Mouse (Mus musculus) embryo, embryonic 11.5 days (tissue): ENCODE results near the gene Erc1.
A peak's percentile ranks its signal among the peaks of the same experiment; 100 is the strongest.
"Not testable (repeated sequence)": the region's sequence is repeated elsewhere in the genome, so short reads cannot be mapped to it uniquely, and the experiment has no call there.

Experiments used
- DNase-seq: peaks from one replicate; pipeline ENCODE4 v3.0.0-alpha.2; 2012; ENCODE audit warnings: low read depth, low spot score

Erc1 gene

GRCm38 (mm10) chr6:119848034-119848695 is at the start of gene Erc1:
Gene Erc1 (minus strand): TSS chr6:119848167.
- DNase-seq = peak; percentile 90

GRCm38 (mm10) chr6:119892711-119893110 is 44.7 kb upstream of the Erc1 start:
- DNase-seq = no peak

- no peak for DNase-seq
Observed at GRCm38 (mm10) chr6:119883151-119883550, 35.2 kb upstream of the Erc1 start.

- no peak for DNase-seq
Observed at GRCm38 (mm10) chr6:119864341-119865034, 16.5 kb upstream of the Erc1 start.

GRCm38 (mm10) chr6:119861519-119861918 is 13.6 kb upstream of the Erc1 start:
- no peak for DNase-seq

DNA sequence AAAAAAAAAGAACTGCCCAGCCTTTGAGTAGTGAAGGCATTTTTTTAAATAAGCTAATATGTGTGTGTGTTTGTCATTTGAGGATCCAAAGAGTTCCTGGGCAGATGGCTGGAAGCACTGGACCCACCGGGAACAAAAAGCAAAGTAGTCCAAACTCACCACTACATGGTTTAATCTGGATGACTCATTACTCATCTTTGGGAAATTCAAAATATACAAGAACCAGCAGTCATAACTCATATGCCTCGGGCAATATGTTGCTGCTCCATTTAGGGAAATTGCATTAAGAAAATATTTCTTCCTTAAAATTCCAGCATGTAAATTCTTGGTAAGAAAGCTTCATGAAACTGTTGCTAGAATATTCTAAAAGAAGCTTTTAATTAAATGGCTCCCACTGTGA is 12.3 kb upstream of the Erc1 start:
- DNase-seq = no peak

DNA sequence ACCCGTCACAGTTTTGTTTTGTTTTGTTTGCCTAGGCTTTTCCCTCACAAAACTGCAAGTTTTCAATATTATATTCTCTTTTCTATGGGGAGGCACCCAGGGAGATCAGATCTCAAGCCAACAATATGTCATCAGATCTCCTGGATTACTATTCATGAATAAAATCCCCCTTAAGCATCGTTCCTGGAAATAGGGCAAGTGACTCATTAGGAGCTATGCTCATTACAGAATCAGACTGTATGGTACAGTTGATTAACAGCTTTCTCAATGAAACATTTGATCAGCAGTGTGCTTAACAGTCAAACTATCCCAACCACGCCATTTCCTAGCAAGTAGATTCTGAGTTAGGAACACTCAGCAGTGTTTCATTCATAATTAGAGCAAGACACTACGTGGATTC is 7.5 kb upstream of the Erc1 start:
- DNase-seq = no peak

GRCm38 (mm10) chr6:119854156-119854555 is 6.2 kb upstream of the Erc1 start:
- no peak for DNase-seq

GRCm38 (mm10) chr6:119849858-119850257 is 1.9 kb upstream of the Erc1 start:
- DNase-seq = no peak

DNA sequence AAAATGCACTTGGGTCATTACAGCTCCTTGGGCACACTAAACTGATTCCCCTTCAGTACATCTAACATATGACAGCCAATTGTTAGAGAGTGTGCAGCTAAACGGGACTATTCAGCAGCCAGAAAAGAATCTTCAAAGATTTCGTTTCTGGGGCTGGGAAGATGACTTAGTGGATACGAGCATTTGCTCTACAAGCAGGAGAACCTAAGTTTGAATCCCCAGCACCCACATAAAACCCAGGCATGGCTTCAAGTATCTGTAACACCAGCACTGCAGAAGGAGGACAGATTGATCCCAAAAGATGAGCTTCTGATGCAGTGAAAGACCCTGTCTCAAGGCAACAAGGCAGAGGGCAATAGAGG is 1.4 kb upstream of the Erc1 start:
- DNase-seq = no peak

DNA sequence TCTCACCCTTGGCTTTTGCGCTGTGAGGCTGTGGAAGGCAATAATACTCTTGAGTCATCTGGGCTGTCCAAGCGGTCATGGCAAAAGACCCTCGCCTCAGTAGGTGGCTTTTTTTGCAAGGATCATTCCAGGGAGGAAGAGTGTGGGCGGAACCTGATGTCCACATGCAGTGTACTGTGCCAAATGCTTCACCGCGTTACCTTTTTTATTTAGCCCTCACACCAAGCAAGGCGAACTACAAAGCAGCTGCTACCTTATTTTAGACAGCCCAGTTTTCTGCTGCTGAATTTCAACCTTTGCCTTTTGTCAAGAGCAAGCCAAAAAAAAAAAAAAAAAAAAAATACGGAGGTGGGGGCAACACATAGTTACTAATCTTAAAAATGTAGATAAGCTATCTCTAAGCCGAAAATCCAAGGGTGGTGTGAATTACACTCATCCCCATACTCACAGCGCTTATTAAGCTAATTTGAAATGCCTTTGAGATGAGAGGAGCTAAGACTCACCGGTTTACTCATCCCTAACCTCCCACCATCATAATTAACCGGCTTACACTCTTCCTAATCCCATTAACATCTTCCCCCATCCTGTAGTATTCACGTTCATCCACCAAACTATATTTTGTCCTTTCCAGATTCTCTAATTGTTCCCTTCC is 855 bp upstream of the Erc1 start:
- DNase-seq = no peak

GRCm38 (mm10) chr6:119847518-119848033 is 391 bp downstream of the Erc1 start:
- peak; percentile 64 for DNase-seq

- peak; percentile 11 for DNase-seq
Observed at GRCm38 (mm10) chr6:119846751-119847517, 1.0 kb downstream of the Erc1 start.

DNA sequence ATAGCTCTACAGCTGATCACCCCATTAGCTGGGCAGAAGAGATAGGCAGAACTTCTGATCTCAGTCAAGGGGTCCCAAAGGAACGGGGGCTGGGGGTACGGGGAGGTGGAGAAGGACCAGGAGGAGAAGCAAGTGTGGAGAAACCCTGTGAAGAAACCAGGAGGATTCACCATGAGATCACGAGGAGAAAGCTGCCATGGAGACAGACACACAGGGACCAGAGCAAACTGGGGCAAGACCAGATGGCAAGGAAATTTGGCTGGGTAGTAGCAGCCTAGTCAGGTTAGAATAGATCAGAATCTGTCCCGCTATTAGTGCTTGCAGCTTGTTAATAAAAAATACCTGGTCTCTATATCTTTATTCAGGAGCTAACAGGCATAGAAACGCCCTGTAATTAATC is 18.0 kb downstream of the Erc1 start:
- no peak for DNase-seq

DNA sequence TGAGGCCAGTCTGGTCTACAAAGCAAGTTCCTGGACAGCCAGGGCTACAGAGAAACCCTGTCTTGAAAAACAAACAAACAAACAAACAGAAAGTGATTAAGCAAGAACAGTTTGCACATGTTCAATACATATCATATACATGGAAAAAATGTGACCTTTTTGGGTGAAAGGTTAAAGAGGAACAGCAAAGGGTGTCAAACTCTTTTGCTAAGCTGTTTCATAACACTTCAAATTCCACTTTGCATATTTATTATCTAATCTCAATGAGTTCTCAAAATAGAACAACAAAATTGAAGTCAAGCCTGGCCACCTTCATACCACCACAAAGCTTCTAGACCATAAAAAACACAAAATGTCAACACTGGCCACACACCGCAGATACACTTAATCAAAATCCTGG is 19.8 kb downstream of the Erc1 start:
- DNase-seq = no peak

- DNase-seq = no peak
Observed at GRCm38 (mm10) chr6:119826701-119827100, 21.3 kb downstream of the Erc1 start.

GRCm38 (mm10) chr6:119822216-119822615 is 25.8 kb downstream of the Erc1 start:
- DNase-seq = no peak

GRCm38 (mm10) chr6:119821158-119821557 is 26.8 kb downstream of the Erc1 start:
- DNase-seq = no peak

- DNase-seq = no peak
Observed at GRCm38 (mm10) chr6:119818541-119818940, 29.4 kb downstream of the Erc1 start.

DNA sequence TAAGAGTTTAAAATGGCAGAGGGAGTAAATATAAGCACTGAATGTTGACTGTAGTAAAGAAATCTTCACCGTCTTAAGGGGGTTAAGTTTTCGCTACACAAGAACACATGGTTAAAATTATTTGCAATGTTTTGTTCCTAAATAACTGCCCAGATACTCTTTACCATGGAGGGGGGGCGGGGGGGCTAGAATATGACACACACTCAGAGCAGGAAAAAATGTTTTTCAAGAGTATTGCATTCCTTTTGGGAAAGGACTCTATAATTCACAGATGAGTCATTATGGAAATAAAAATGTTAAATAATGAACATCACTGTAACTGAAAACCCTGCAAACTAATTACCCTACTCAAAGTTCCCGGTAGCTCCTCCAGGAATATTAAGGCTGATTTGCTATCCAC is 32.5 kb downstream of the Erc1 start:
- DNase-seq = no peak

DNA sequence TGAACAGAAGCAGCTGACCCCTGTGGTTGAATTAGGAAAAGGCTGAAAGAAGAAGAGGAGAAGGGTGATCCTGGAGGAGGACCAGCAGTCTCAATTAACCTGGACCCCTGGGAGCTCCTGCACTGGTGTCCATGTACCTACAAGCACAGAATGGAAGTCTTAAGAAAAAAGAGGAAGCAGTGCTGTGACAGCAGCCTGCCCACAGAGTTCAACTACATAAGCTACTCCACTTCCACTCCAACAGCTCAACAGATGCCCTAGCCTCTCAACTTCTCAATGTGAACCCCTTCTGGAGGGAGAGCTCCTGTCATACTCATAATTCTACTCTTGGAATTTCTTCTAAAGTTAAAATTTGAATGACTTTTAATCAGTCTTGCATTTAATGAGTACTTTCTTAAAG is 34.9 kb downstream of the Erc1 start:
- not testable (repeated sequence) for DNase-seq
